Mouse (Mus musculus): Measurements from ENCODE around the gene Tubgcp4. TPM values are rescaled to one million over a fixed set of nuclear protein-coding genes. Genes with fewer than 3 reads are reported as not detected.
"Not testable (repeated sequence)": the region's sequence is repeated elsewhere in the genome, so short reads cannot be mapped to it uniquely, and the experiment has no call there.

Tubgcp4 gene
- 10 to 100 TPM; 39.0 to 42.3 TPM for total RNA-seq (2021)
- long read RNA-seq, experiment 1, full-length matches to known transcripts = 19 of 26 reads
- long read RNA-seq, experiment 1, partial matches to known transcripts = 1 of 26 reads
- long read RNA-seq, experiment 1, other reads (novel, unspliced or antisense) = 6 of 26 reads
- long read RNA-seq, experiment 2, full-length matches to known transcripts = 16 of 28 reads
- long read RNA-seq, experiment 2, partial matches to known transcripts = 4 of 28 reads
- long read RNA-seq, experiment 2, other reads (novel, unspliced or antisense) = 8 of 28 reads

DNA sequence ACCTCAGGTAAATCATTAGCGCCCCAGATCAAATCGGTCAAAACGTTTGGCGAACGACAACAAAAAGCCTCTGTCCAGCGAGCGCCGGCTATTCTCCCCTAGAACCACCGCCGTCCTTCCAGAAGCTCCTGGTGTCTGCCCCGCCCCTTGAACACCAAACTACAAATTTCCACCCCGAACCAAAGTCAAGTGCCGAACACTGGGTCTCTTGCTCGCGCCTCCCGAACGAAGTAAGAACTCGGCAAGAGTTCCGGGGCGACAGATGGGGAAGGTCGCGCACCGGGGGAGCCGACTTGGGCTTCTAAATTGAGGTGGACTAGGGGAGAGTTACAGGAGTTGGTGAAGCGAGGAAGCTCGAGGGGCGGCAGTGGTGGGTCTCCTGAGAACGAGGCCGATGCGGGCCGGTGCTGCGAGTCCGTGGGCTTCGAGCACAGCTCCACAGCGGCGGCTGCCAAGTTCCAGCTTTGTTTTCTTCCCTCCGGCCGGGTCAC is at the start of gene Tubgcp4:
Gene Tubgcp4 (plus strand): TSS at position 174 of the 491 bp plus-strand sequence.
- no peak for DNase-seq (ENCODE audit: low spot score in 2 of 2)
- Histone ChIP-seq H3K4me3 (peak within 1 kb of the TSS; percentile 99), H3K27ac (peak within 1 kb of the TSS; percentile 92)
- no peak for TF ChIP-seq CTCF (conservative IDR thresholded peaks at IDR 0.05)

DNA sequence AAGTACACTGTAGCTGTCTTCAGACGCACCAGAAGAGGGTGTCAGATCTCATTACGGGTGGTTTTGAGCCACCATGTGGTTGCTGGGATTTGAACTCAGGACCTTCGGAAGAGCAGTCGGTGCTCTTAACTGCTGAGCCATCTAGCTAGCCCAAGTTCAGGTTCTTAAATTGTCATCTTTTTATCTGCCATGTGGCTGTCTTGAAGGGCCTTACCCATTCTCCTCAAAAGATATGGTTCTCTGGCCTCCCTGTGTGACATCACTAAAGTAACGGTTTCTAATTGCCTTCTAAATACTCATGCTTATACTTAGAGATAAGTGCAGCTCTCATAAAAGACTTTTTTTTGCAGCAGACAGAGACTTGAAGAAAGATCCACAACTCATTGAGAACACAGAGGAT is 44.2 kb upstream of the Tubgcp4 start:
- not testable (repeated sequence) for H3K4me3 ChIP-seq; H3K27ac ChIP-seq; DNase-seq (ENCODE audit: low spot score in 2 of 2)

DNA sequence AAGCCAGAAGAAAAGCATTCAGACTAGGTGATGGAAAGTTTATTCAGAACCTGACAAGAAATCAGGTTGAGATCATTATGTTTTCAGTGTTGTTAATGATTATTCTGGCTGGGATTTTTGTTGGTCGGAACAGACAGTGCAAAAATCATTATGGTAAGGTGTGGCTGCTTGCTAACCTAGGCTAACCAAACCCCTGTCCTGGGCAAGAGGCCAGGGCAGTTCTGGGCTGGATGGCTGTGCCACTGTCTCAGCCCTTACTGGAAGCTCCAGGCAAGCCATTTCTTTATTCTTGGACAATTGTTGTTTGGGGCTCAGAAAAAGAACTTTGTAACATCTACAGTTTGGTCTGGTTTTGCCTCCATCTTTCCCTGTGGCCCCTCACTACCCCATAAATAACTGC is 42.9 kb upstream of the Tubgcp4 start:
- Histone ChIP-seq H3K4me3 (no peak overlapping the region), H3K27ac (no peak overlapping the region)
- no peak for TF ChIP-seq CTCF (conservative IDR thresholded peaks at IDR 0.05)
- no peak for DNase-seq (ENCODE audit: low spot score in 2 of 2)

DNA sequence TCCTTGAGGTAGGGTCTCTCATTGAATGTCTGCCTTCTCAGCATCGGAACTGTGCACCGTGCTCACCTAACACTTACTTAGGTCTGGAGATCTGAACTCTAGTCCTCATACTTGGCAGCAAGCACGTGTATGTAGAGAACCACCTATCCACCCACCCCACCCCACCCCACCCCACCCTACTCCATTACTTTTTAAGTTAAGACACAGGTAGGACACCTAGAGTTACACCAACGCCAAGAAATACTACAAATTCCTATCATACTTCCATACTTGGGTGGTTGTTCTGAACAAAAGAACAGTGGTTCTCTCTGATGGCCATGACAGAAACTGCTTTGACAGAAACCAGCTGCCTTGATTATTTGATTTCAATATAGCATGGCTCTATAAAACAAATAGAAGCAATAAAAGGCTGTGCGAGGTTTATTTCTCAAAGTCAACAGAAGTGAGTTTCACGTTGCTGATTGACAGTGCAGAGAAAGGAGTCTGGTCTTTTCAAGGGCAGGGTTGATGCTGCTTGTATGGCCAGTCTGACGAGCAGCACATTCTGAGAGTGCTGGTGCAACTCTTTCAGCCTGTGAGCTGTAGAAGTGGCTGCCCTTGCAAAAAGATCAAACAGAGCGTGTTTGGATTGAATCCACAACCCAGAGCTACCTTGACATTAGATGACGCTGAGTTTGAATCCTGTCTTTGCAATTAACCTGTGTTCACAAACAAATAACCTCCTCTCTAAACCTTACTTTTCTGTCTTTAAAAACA is 41.4 kb upstream of the Tubgcp4 start:
- DNase-seq (ENCODE audit: low spot score in 2 of 2) = no peak
- Histone ChIP-seq H3K27ac (no peak overlapping the region), H3K4me3 (no peak overlapping the region)
- TF ChIP-seq CTCF (conservative IDR thresholded peaks at IDR 0.05) = no peak

DNA sequence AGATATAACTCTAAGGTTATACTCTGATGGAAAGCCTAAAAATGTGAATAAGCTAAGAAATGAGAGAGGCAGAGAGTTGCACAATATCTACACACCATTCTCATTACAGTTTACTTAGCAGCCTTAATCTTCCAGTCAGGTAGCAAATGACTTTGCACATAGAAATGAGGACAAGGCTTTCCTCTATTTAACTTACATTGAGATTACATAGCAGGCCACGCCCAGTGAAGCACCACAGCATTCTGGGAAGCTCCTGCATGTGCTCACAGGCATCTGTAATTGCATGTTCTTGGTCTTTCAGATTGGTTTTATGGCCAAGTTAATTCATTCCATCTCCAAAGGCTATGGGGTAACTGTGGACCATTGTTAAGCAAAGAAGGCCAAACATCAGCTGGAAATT is 37.6 kb upstream of the Tubgcp4 start:
- TF ChIP-seq CTCF (conservative IDR thresholded peaks at IDR 0.05) = no peak
- DNase-seq (ENCODE audit: low spot score in 2 of 2) = no peak
- H3K4me3 ChIP-seq = no peak overlapping the region
- H3K27ac ChIP-seq = no peak overlapping the region

DNA sequence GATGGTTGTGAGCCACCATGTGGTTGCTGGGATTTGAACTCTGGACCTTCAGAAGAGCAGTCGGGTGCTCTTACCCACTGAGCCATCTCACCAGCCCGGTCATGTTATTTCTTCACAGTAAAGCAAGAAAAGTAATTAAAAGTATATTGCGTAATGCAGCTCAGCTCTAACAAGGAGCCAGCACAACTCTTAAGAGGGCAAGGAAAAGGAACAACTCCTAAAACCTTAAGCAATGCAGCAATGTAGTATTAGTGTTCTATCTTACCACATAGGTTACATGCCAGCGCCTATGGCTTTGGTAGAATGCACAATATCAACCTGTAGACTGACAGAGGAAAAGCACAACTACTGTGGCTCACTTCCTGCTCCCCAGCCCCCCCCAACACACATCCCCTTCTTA is 33.1 kb upstream of the Tubgcp4 start:
- Histone ChIP-seq H3K27ac (no peak overlapping the region), H3K4me3 (no peak overlapping the region)
- DNase-seq (ENCODE audit: low spot score in 2 of 2) = no peak
- no peak; the same call in 1 of the 2 replicates for TF ChIP-seq CTCF (conservative IDR thresholded peaks at IDR 0.05)

DNA sequence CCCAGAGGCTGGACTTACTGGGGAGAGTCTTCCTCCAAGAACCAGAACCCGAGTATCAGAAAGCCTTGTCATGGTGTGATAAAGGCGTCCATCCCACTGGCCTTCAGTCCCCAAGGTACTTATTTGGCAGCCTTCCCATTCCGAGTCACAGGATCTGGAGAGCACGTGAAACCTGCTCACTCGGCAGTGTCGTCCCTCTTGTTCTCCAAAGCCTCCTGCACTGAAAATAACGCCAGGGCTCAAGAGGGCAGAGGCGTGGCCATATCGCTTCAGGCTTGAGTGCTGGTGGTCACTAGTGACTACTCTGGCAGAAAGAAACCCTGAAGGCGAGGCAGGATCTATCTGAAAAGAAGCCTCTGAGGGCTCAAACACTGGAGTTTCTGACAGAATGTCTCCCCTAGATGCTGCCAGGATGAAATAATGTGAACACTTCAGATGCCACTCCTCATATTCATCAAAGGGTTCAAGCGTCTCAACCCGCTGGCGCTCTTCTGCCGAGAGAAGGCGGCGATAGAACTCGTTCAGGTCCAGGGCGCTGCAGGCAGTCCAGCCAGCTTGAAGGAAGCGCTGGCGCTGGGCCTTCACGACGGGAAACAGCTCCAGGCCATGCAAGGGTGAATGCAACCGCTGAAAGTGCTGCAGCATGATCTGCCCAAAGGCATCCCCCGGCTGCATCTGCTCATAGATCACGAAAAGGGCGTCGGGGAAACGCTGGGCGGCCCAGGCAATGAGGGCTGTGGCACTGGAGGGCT is 31.0 kb upstream of the Tubgcp4 start:
- peak in 1 of 2 experiments; percentile 7 for DNase-seq (ENCODE audit: low spot score in 2 of 2)

DNA sequence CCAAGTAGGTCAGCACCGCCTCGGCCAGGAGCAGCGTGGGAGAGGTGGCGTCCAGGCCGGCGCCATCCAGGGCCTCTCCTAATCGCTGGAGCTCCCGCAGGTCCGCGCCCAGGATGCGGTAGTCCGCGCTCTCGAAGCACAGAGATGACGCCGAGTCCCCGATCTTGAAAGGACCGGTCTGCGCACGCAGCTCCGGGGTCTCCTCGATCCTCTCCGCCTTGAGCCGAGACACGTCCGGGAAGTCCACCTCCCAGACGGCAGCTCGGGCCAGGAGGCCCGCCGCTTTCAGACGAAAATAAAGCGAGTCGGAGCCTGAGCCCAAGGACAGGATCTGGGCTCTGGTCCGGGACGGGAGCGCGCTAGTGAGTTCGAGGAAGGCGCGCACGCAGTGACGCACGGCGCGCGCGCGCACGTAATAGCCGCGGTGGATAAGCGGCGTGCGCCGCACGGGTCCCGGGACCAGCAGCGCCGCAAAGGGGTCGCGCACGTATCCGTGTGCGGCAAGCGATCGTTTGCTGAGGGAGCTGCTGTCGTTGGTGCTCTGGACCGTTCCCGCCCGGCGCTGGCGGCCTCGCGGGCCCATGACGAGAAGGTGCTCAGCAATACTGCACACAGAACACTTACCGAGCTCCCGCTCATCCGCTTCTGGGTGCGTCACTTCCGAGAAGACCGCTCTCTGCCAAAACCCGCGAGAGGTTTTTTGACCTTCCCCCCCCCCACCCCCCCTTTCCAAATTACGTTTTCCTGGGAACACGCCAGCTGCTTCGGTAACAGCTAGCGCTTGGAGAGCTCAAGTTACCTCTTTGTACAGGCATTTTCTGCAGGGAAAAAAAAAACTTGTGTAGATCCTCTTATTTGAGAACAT is 30.2 kb upstream of the Tubgcp4 start, which contains the start of the genes Adal and Lcmt2:
Gene Adal (plus strand): TSS at position 411 of the 865 bp plus-strand sequence.
Gene Lcmt2 (minus strand): TSS at position 636 of the 865 bp plus-strand sequence.
- Histone ChIP-seq H3K27ac (peak within 1 kb of the TSS; percentile 99), H3K4me3 (peak within 1 kb of the TSS; percentile 68)
- no peak for TF ChIP-seq CTCF (conservative IDR thresholded peaks at IDR 0.05)
- peak; percentile 88 to 90 for DNase-seq (ENCODE audit: low spot score in 2 of 2)

More for the DNA sequence above, 31.0 kb upstream of the Tubgcp4 start:
- TF ChIP-seq CTCF (conservative IDR thresholded peaks at IDR 0.05) = no peak
- Histone ChIP-seq H3K27ac (peak overlapping the region; percentile 99), H3K4me3 (peak overlapping the region; percentile 68)

DNA sequence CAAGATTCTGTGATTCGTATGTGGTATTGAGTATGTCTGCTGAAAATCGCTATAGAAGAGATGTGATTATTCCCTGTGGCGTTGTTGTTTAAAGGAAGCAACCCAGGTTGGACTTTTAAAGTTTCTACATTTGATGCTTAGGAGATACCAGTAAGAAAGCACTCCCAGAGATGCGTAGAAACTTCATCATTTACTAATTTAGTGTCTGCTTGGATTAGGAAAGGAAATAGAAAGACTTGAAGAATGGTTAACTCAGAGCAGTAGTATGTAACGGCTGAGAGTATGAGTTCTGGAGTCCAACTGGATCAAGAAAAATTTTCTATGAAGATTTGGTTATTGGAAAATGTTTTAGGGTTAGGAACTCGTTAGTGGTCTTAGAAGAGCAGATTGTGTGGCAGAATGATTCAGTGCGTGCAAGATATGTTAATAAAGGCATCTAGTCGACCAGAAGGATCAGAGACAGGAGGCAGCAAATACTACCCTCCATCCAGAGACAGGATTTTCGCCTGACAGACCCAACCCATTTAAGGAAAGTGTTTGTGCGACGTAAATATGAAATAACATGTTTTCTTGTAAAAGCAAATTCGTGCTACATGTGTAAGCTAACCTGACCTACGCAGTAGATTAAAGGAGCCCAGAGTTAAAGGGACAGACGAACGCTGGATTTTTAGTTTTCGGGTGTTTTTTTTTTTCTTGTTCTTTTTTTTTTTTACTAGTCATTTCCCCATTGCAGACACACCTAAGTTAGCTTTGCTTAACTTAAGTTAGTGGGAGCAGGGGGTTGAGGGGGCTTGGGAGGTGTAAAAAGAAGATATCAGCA is 29.0 kb upstream of the Tubgcp4 start:
- no peak for DNase-seq (ENCODE audit: low spot score in 2 of 2)
- TF ChIP-seq CTCF (conservative IDR thresholded peaks at IDR 0.05) = no peak

DNA sequence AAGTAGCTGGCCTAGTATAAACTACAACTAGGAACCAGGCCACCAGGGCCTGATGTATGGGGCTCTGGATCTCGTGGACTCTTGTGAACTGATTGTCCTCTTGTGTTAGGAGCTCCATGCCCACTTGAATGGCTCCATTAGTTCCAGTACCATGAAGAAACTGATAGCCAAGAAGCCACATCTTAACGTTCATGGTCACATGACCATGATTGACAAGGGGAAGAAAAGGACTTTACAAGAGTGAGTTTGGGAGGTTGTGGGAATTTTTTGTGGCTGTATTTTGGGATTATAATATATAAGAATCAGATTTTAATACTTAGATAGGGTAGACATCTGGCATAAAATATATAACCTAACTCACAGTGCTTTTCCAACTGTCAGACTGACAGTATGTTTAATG is 28.0 kb upstream of the Tubgcp4 start:
- no peak for TF ChIP-seq CTCF (conservative IDR thresholded peaks at IDR 0.05)
- no peak overlapping the region for H3K4me3 ChIP-seq
- DNase-seq (ENCODE audit: low spot score in 2 of 2) = no peak
- no peak overlapping the region for H3K27ac ChIP-seq

More for the DNA sequence above, 29.0 kb upstream of the Tubgcp4 start:
- Histone ChIP-seq H3K27ac (peak overlapping the region; percentile 99), H3K4me3 (peak overlapping the region; percentile 68)

DNA sequence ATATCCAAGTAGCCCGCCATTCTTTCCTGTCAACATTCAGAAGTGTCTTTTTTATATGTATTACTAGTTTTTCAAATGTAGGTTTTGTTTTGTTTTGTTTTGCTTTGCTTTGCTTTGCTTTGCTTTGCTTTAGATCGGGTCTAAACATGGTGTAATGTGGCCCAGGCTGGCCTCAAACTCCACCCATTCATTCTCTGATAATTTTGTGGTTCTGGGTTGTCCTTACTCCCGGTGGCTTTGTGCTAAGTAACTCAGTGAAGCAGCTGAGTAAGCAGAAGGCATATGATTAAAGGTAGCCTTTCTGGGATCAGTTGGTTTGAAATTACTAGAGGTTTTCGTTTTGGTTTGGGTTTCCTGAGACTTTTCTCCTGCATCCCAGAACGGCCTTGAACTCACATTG is 20.8 kb upstream of the Tubgcp4 start:
- Histone ChIP-seq H3K27ac (no peak overlapping the region), H3K4me3 (no peak overlapping the region)
- no peak for DNase-seq (ENCODE audit: low spot score in 2 of 2)
- no peak for TF ChIP-seq CTCF (conservative IDR thresholded peaks at IDR 0.05)

Data from layer of hippocampus, adult 2 months (tissue).